Mouse (Mus musculus) CH12.LX (cell line): ENCODE results near the gene Fbrsl1.

Source experiments
- CHD1 ChIP-seq: IDR thresholded peaks from 2 replicates; pipeline ENCODE4 v1.6.1; 2012; ENCODE audit warnings: low read depth, low read length, improper control_type of control experiment, inconsistent platforms
- CHD2 ChIP-seq: IDR thresholded peaks from 2 replicates; pipeline ENCODE4 v1.6.1; 2011; ENCODE audit warnings: low read length, improper control_type of control experiment
- CTCF ChIP-seq, 2 experiments: IDR thresholded peaks in 1 of 2; conservative IDR thresholded peaks in 1 of 2; 2 replicates each; pipeline ENCODE4 v1.5.1; 2011 to 2012; ENCODE audit warnings: low read depth in 2 of 2, low read length in 2 of 2, improper control_type of control experiment in 1 of 2, inconsistent platforms in 1 of 2, mild to moderate bottlenecking in 1 of 2, moderate library complexity in 1 of 2
- ETS1 ChIP-seq: conservative IDR thresholded peaks from 2 replicates; pipeline ENCODE4 v1.6.1; 2012; ENCODE audit warnings: low read depth, mild to moderate bottlenecking, inconsistent platforms, low read length, improper control_type of control experiment, moderate library complexity
- GABPA ChIP-seq: IDR thresholded peaks from 2 replicates; pipeline ENCODE4 v1.6.1; 2012; ENCODE audit warnings: low read depth, low read length, improper control_type of control experiment, inconsistent platforms; ENCODE audit not compliant: insufficient replicate concordance
- POLR2A ChIP-seq: IDR thresholded peaks from 2 replicates; pipeline ENCODE4 v1.6.1; 2011; ENCODE audit warnings: low read depth, mild to moderate bottlenecking, improper control_type of control experiment, low read length
- SIN3A ChIP-seq: IDR thresholded peaks from 2 replicates; pipeline ENCODE4 v1.6.1; 2012; ENCODE audit warnings: low read length, improper control_type of control experiment, inconsistent platforms
- SMC3 ChIP-seq: IDR thresholded peaks from 2 replicates; pipeline ENCODE4 v1.6.1; 2011; ENCODE audit warnings: low read depth, low read length, improper control_type of control experiment
- TBP ChIP-seq: conservative IDR thresholded peaks from 2 replicates; pipeline ENCODE4 v1.6.1; 2011; ENCODE audit warnings: low read depth, low read length, improper control_type of control experiment
- ZNF384 ChIP-seq: IDR thresholded peaks from 2 replicates; pipeline ENCODE4 v1.6.1; 2012; ENCODE audit warnings: low read depth, low read length, improper control_type of control experiment, inconsistent platforms

GRCm38 (mm10) chr5:110386371-110387330 is 61.7 kb downstream of the Fbrsl1 start:
- TF ChIP-seq SMC3 (no peak), GABPA (no peak), CHD1 (no peak), POLR2A (no peak), CHD2 (no peak), CTCF (conservative IDR thresholded peaks at IDR 0.05 in 1 of 2, IDR thresholded peaks at IDR 0.05 in 1 of 2; ENCODE audit: low read depth in 2 of 2, low read length in 2 of 2) (no peak), TBP (no peak), ETS1 (no peak), ZNF384 (no peak), SIN3A (no peak)
